Mouse (Mus musculus) kidney, postnatal 0 days (tissue): Measurements from ENCODE around the gene Mrpl44. TPM values are rescaled to one million over a fixed set of nuclear protein-coding genes. Genes with fewer than 3 reads are reported as not detected.

Experiments used
- ATAC-seq: fragments of 200-750 bp; cut with Nextera tagmentation; replicated peaks from 2 replicates; pipeline ENCODE4 v1.8.0; 2017; ENCODE audit warnings: low read depth, moderate number of reproducible peaks, moderate TSS enrichment, moderate library complexity; ENCODE audit not compliant: low FRiP score
- DNase-seq: peaks from one replicate; pipeline ENCODE4 v3.0.0-alpha.2; 2016; ENCODE audit warnings: low spot score
- H3K27ac ChIP-seq: fragments of 300-500 bp; sonication (generic); 2 replicates; pipeline ENCODE4 v1.5.1; 2014; ENCODE audit warnings: mild to moderate bottlenecking
- H3K27me3 ChIP-seq: fragments of 300-500 bp; sonication (generic); 2 replicates; pipeline ENCODE4 v1.6.1; 2014; ENCODE audit warnings: low read length, mixed read lengths; ENCODE audit not compliant: insufficient read depth
- H3K36me3 ChIP-seq: fragments of 300-500 bp; sonication (generic); 2 replicates; pipeline ENCODE4 v1.6.1; 2014; ENCODE audit warnings: low read length, mixed read lengths; ENCODE audit not compliant: insufficient read depth
- H3K4me1 ChIP-seq: fragments of 300-500 bp; sonication (generic); replicated peaks from 2 replicates; pipeline ENCODE4 v1.6.1; 2014; ENCODE audit warnings: antibody characterized with exemption, low read length, mixed read lengths; ENCODE audit not compliant: insufficient read depth
- H3K4me2 ChIP-seq: fragments of 300-500 bp; sonication (generic); 2 replicates; pipeline ENCODE4 v1.6.1; 2014; ENCODE audit warnings: mild to moderate bottlenecking, low read length, moderate library complexity, mixed read lengths
- H3K4me3 ChIP-seq: fragments of 300-500 bp; sonication (generic); replicated peaks from 2 replicates; pipeline ENCODE4 v1.5.1; 2014; ENCODE audit warnings: low read depth, low read length
- H3K9ac ChIP-seq: fragments of 300-500 bp; sonication (generic); 2 replicates; pipeline ENCODE4 v1.6.1; 2014; ENCODE audit warnings: low read depth, low read length
- H3K9me3 ChIP-seq: fragments of 300-500 bp; sonication (generic); replicated peaks from 2 replicates; pipeline ENCODE4 v1.6.1; 2016; ENCODE audit warnings: low read length, inconsistent platforms, mixed read lengths
- CTCF ChIP-seq: IDR thresholded peaks from 2 replicates; pipeline ENCODE4 v1.5.1; 2016; ENCODE audit warnings: antibody characterized with exemption, low read depth, mild to moderate bottlenecking, moderate library complexity
- WGBS: fragments of 180-500 bp; shearing (Covaris S2); extraction: QIAGEN DNeasy Blood & Tissue Kit; methylation state at CpG from one replicate; pipeline ENCODE4 v1.1.7; 2014; 5-methylcytosine and 5-hydroxymethylcytosine counted together
- polyA plus RNA-seq: library from polyadenylated mRNA; unstranded; fragments of >200 nt; fragmentation: Nextera tagmentation; extraction: Ambion mirVana; gene quantifications from 2 replicates; pipeline ENCODE4 v1.2.1, GENCODE M21; 2015

Gene Mrpl44
- polyA plus RNA-seq, 1 experiment from 2014 or later: 63.7 TPM

DNA sequence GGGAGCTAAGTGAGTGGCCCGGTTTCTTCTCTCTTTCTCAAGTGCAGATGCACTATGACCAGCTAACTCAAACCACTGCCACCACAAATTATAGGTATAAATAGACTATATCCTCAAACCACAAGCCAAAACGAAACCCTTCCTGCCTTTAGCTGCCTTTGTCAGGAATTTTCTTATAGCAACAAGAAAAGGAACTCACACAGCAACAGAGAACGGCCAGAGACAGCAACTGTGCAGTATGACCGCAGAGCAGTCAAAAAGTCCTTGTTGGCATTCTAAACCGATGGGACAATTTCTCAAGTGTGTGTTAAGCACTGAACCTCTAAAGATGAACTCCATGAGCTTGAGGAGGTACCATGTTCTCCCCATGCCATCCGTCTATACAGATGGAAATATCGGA lies 27.8 kb downstream of the Mrpl44 start:
- Histone ChIP-seq H3K9ac (no peak overlapping the region), H3K27ac (no peak overlapping the region), H3K36me3 (no peaks in the 10 kb centered on the region), H3K4me3 (no peak overlapping the region), H3K4me2 (no peak overlapping the region), H3K9me3 (no peaks in the 10 kb centered on the region), H3K4me1 (no peaks in the 10 kb centered on the region), H3K27me3 (no peaks in the 10 kb centered on the region)
- no peak for ATAC-seq
- 91% methylated on average over 7 of the region's 7 CpGs for WGBS
- no peak for TF ChIP-seq CTCF
- no peak for DNase-seq

DNA sequence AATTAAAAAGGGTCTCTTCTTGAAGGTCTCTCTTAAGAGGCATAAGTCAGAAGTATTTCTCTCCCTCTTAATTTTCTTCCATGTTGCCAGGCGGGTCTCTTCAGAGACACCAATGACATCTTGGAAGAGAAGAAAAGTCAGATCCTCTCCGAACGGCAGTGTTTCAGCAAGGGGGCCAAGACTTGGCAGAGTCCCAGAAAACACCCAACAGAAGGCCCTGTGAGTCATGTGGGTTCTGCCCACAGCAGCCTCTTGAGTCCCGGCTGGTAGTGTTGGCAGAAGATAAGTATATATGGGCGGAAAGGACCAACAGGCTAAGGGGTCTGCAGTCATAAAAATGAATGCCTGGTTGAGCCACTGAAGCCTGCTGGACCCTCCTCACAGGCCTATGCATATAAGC lies 31.0 kb downstream of the Mrpl44 start:
- Histone ChIP-seq H3K4me3 (no peak overlapping the region), H3K4me1 (no peaks in the 10 kb centered on the region), H3K9ac (no peak overlapping the region), H3K27me3 (no peaks in the 10 kb centered on the region), H3K36me3 (no peaks in the 10 kb centered on the region), H3K27ac (no peak overlapping the region), H3K9me3 (no peaks in the 10 kb centered on the region), H3K4me2 (no peak overlapping the region)
- DNase-seq: no peak
- no peak for TF ChIP-seq CTCF
- no peak for ATAC-seq
- 75% methylated on average over 5 of the region's 5 CpGs for WGBS

DNA sequence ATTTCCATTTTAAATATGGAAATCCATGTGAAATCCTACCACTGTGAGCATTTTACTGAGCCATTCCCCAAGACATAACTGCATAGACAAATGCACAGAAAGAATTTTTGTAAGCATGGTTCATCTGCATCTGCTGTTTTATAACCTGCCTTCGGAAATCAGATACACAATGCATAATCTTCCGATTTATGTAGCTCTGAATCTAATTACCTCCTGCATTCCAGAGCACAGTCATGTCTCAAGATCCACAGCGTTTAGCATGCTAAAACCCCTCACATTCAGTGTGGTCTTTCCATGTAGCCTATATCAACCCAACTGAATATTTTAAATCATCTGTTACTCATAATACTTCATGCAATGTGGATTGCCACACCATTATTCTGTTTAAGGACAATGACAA lies 33.6 kb downstream of the Mrpl44 start:
- ATAC-seq (no peak), DNase-seq (no peak)
- WGBS: 84% methylated on average over 3 of the region's 3 CpGs

DNA sequence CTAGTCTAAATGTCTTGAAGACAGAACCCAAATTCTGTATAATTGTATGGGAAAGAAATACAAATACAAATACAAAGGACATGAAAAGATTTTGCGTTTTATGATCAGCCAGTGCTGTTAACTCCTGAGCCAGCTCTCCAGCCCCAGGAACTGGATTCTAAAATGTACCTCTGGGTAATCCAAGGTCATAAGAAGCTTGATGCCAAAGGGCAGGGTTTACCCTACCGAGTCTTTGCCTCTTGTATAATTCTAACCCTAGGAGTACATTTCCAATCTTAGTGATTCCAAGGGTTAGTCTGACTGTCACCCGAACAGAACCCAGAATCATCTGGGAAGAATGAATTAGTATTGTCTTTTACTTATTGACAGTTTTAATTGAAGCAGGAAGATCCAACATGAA lies 39.6 kb downstream of the Mrpl44 start:
- H3K4me3 ChIP-seq: no peak overlapping the region
- no peaks in the 10 kb centered on the region for H3K36me3 ChIP-seq
- ATAC-seq (no peak), DNase-seq (no peak)
- no peaks in the 10 kb centered on the region for H3K4me1 ChIP-seq
- WGBS: 84% methylated on average over 3 of the region's 3 CpGs
- H3K27me3 ChIP-seq: no peaks in the 10 kb centered on the region
- no peak for TF ChIP-seq CTCF
- no peaks in the 10 kb centered on the region for H3K9me3 ChIP-seq
- H3K9ac ChIP-seq: no peak overlapping the region
- no peak overlapping the region for H3K4me2 ChIP-seq
- no peak overlapping the region for H3K27ac ChIP-seq

More for the DNA sequence above, 33.6 kb downstream of the Mrpl44 start:
- H3K4me1 ChIP-seq: no peaks in the 10 kb centered on the region
- TF ChIP-seq CTCF: no peak
- no peak overlapping the region for H3K4me2 ChIP-seq
- H3K9ac ChIP-seq: no peak overlapping the region
- H3K9me3 ChIP-seq: no peaks in the 10 kb centered on the region
- no peaks in the 10 kb centered on the region for H3K36me3 ChIP-seq
- H3K27me3 ChIP-seq: no peaks in the 10 kb centered on the region
- H3K27ac ChIP-seq: no peak overlapping the region
- no peak overlapping the region for H3K4me3 ChIP-seq

DNA sequence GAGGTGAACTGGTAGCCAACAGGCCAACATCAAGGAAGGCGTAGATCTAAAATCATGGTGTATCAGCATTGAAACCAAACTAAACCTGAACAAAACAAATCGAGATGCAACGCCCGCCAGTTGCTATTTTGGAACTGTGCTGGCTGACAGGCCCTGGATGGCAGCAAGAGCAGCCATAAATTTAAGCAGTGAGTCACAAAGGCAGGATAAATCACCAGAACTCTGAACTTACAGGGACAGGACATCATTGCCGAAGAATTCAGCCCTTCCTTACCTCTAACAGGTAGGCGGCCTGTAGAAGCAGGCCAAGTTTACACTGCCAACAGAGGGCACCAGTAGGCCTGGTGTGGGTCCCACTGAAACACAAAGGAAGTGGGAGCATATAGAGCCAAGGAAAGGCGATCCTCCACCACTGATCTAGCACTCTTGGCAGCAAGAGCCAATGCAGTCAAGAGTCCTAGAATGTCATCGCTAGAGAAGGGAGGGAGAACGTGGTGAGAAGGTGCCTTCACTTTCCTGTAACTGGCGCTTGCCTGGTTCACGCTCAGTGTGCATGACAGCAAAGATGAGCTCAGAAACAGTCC lies 43.6 kb downstream of the Mrpl44 start:
- Histone ChIP-seq H3K4me3 (no peak overlapping the region), H3K27me3 (no peaks in the 10 kb centered on the region), H3K27ac (no peak overlapping the region), H3K4me1 (peaks cover 4% of the 10 kb centered on the region; the same call in 1 of the 2 replicates), H3K36me3 (no peaks in the 10 kb centered on the region), H3K9ac (no peak overlapping the region), H3K9me3 (no peaks in the 10 kb centered on the region), H3K4me2 (no peak overlapping the region)
- DNase-seq (no peak), ATAC-seq (no peak)
- 87% methylated on average over 11 of the region's 11 CpGs for WGBS
- TF ChIP-seq CTCF: peak; percentile 13; the same call in 1 of the 2 replicates

DNA sequence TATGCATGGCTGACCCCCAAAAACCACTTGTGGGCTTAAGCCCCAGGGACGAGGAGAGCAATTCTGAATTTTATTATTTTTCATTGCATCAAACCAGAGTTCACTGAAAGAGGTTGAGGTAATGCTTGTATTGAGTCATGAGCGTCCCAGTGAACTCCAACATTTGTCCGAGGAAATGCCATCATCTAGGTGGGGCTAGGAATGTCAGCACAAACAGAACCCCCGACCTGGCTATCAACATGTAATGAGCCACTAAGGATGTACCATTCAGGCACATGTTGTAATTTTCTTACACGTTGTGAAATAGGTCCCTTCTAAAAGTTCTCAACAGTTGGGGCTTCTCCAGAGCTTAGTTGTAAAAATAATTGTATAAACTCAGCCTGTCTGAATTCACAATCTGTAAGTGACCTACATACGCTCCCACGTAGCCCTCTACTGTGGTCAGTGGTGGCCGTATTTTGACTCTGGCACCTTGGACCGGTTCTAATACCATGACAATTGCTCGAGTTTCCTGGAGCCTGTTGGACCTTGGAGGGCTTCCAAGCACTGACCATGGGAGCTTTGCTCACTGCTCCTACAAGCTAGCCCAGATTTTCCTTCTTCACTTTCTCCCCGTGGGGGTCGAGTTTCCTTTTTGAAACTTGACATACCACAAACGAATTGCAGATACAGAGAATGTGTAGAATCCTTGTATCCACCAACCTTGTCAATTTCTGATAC lies 47.1 kb downstream of the Mrpl44 start:
- no peak for TF ChIP-seq CTCF
- 35% methylated on average over 13 of the region's 13 CpGs for WGBS
- H3K27ac ChIP-seq: peak overlapping the region; percentile 79; the same call in 1 of the 2 replicates
- peak overlapping the region; percentile 36 for H3K4me2 ChIP-seq
- no peaks in the 10 kb centered on the region for H3K36me3 ChIP-seq
- H3K9me3 ChIP-seq: no peaks in the 10 kb centered on the region
- no peak overlapping the region for H3K4me3 ChIP-seq
- ATAC-seq (no peak; the same call in 1 of the 2 replicates), DNase-seq (peak; percentile 72)
- no peaks in the 10 kb centered on the region for H3K27me3 ChIP-seq
- no peak overlapping the region for H3K9ac ChIP-seq
- H3K4me1 ChIP-seq: peaks cover 4% of the 10 kb centered on the region; the same call in 1 of the 2 replicates
